Mouse (Mus musculus): ENCODE results near the gene Brd2.

The Brd2 gene

DNA sequence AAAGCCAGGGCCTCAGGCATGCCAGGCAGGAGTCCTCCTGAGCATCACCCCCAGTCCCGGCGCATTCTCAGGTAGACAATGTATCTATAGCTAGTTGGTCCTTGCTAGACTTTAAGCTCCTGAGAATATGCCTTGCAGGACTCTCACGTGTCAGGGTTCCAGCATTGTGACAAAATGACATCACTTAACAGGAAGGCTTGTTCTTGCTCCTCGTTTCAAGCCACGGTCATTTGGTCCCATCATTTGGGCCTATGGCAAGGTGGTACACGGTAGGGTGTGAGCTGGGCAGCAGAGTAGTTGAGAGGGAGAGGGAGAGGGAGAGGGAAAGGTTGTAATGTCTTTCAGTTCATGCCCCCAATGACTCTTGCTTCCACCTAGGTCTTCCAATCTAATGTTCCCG is 9.5 kb upstream of the Brd2 start:
- DNase-seq = no peak

DNA sequence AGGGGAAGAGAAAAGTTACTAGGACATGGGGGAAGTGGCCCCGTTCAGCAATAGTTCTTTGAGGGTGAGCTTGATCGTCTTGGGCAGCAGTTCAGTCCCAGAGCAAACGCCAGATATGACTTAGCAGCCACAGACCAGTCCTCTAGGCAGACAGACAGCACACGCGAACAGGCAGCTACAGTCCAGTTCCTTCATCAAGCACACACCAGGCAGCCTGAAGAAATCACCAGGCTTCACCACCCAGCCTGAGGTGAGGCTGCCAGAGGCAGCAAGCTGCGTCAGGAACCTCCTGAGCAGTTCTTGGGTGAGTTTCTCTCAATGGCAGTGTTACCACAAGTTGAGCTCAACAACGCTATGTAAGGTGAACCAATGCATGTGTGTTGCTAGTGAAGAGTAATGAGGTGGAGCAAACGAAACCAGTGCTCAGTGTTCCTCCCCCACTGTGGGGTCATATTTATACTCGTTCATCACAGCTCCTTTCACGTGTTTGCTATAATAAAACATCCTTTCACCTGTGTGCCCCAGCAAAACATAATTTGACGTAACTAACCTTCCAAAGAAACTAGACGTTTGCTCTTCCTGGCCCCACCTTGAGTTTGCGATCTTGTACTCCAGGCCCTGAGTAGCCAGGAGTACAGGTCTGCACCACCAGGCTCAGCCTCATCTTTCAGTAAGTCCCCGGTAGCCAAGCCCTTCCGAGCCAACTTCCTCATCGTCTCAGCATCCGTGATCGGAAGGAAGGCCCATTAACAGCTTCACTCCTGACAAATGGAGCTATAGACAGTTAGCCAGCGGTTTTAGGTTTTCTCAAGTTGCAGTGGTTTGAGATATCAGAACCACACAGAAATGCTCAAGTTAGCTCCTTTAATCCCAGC is 7.9 kb upstream of the Brd2 start:
- DNase-seq = no peak

DNA sequence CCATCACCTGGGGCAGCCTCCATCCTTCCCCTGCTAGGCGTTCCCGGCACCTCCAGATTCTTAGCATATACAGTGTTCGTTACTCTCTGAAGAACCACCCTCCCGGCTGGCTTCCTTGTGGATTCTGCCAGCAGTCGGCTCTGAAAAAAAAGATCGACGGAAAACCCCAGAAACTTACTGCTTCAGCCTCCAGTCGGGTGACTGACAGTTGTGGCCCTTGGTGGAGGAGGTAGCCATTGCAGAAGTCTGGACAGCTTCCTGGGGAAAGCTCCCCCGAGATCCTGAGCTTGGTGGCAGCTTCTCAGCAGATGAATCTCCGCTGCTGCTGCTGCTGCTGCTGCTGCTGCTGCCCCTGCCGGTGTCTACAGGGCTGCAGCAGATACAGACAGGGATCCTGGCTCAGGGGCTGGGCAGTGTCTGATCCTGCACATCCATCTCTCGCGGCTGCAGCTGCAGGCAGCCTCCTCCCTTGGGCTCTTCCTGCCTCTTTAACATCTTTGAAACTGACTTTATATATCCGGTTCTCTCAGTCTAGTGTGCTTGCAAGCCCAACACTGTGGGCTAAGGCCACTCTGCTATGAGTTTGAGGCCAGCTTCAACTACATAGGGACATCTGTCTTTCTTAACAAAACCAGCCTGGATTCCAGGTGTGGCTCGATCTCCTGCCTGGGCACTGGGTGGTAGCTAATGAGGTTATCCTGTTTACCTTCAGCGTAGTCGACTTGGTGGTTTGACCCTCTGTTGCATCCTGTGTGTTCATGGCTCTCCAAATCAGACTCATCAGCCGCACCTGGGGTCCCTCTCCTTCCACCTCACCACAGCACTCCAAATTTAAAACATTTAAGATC is 6.7 kb upstream of the Brd2 start:
- DNase-seq = no peak

DNA sequence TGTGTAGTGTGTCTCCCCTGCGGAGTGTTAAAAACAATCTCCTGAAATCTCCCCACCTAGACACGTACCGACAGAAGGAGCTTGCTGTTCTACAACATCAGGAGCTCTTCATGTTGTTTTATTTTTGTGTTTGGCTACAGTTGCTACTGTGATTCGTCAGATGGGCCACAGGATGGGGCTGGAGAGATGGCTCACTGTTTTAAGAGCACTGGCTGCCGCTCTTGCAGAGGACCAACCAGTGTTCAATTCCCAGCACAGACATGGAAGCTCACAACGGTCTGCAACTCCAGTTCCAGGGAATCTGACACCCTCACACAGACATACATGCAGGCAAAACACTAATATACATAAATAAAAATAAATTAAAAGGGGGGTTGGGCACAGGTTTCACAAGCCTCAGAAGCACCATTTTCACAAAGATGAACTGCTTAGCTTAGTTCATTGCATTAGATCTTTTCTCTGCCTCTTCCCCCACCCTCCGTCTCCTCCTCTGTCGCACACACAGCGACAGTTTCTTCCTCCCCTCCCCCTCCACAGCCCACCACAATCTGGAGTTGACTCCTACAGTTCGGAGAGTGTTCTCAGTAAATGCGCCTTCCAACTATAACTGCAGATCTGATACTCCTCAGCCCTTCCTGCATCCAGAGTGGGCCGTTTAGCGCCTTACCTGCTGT is 6.0 kb upstream of the Brd2 start:
- DNase-seq = no peak

DNA sequence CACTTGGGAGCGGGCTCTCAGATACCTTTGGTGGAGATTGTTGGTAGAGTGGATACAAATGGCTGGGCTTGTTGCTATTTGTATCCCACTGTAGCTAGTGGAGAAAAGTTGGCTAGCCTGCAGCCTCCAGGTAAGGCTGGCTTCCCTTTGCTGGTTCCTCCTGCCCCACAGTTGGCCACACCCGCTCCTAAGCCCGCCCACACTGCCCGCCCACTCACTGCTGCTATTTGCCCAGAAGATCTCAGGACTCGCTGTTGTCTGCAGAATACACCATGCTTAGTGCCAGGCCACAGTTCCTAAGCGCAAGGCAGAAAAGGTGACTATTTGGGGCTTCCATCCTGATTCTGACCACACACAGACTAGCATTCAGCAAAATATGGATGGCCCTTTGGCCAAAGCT is 5.0 kb upstream of the Brd2 start:
- DNase-seq = peak; percentile 79 to 83

DNA sequence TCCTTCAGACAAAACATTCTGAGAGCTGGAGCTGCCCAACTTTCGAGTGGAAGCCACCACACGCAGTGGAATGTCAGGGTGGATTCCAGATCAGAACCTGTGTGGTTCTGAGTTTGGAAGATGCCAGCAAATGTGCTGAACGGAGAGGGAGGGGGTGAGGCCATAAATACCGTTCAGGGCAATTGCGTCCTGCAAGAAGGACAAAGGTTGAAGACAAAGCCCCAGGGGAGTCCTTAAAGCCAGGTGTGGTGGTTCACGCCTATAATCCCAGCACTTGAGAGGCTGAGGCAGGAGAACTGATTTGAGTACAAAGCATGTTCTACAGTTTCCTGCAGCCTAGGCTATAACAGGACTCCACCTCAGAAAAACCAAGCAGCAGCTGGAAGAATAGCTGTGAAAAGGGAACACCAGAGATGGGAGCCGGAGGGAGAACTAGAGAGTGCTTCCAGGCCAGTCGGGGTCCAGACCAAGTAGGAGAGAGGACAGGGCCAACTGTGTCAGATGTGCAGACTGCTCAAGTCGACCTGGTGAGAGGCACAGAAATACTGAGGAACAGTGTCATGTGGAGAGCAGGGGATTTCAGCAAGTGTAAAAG is 4.5 kb upstream of the Brd2 start:
- DNase-seq = no peak

DNA sequence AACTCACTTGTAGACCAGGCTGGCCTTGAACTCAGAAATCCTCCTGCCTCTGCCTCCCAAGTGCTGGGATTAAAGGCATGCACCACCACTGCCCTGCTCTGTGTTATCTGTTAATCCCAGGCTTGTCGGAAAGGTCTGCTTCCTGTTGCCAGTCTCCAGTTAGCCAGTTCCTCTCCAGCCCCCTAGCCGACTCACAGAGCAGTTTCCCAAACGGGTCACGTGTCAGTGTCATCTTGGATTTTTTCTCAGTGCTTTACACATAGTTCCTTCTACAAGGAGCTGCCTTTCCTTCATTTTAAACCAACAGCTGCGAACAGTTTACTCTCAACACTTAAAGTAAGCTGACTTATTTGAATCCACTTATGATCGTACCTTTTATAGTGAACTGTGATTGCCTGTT is 2.2 kb upstream of the Brd2 start:
- no peak for DNase-seq

DNA sequence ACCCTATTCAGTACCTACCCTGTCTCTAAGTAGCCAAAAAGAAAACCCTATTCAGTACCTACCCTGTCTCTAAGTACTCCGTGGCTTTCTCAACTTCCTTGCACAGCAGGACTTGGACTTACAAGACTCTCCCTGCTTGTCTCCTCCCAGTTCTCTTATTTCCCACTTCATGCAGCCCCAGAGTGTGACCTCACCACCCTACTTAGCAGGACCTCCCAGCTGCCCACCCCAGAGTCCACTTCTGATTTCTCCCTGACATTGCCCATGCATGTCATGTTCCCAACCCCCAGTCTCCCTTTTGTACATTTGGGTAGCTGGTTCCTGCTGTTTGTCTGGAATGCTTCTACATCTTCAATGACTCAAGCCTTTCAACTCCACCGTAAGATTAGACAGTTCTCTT is 1.1 kb upstream of the Brd2 start:
- DNase-seq = no peak

DNA sequence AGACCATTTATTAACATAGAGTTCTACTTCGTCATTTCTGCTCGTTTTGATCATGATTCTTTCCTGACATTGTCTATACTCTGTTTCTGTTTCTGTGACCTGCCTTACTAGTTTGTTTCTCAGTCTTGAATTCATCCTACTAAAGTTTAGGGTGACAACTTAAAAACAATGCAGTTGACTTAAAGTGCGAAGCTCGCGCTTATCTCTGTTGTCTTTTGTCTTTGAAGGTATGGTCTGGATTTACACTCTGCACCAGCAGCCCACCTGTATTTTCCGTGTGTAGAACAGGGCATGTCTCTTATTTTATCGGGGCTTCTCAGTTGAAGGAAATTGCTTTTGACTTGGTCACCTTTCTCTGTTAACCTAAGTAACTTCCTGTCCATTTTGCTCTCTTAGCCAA is 677 bp upstream of the Brd2 start:
- DNase-seq = no peak

DNA sequence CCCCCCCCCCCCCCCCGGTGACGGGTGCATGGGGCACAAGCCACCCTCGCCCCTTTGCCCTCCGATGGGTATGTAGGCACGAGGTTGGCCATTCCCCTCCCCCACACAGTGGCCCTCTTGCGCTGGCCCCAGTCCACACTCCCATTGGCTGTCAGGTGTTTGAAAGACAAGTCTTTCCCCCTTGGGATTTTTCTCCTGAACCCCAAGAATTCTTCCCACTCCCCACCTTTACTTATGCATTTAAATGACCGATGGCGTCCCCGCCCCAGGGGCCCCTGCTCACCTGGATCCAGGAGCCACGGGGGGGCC is 601 bp downstream of the Brd2 start:
- DNase-seq = peak; percentile 75 to 82

DNA sequence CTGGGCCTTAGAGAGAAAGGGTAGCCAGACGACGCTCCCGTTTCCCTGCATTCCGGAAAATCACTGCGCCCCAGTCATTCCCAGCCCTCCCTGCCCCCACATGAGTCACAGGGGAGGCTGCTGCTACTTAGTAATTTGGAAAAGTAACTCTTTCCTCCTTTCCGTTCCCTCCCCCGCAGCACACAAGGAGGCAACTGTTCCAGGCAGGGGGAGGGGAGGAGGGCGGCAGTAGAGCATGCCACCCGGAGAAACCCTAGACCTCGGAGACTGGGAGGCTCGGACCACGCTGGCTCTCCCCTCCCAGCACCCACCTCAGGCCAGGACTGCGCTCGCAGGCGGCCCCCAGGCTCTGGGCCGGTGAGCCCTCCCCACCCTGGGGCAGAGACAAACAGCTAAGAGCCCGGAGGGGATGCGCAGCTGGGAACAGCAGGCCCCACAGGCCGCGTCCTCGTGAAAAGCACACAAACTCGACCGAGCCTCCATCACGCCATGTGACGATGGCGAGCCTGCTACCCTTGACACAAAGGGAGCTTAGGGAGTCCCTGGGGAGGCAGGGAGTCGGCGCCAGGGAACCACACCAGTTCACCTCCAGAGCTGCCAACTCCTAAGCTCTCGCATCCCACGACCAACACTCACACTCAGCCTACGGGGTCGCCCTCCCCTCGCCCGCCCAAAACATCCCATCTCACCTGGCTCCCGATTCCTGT is 1.1 kb downstream of the Brd2 start:
- DNase-seq = peak; percentile 85 to 87

DNA sequence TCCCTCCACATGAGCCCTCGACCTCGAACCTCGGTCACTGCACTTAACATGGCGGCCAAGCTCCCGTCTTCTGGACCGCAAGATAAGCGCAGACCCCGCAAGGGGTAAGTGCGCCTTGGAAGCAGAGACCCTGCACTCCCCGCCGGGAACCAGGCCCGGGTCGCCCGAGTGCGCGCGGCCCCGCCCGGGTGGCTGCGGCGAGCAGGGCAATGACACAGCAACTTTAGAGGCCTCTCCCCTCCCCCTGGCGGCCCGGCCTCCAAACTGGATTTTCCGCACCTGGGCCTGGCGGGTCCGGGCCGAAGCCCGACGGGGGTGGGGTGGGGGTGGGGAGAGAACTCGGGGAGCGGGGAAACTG is 1.6 kb downstream of the Brd2 start:
- peak; percentile 86 to 89 for DNase-seq

DNA sequence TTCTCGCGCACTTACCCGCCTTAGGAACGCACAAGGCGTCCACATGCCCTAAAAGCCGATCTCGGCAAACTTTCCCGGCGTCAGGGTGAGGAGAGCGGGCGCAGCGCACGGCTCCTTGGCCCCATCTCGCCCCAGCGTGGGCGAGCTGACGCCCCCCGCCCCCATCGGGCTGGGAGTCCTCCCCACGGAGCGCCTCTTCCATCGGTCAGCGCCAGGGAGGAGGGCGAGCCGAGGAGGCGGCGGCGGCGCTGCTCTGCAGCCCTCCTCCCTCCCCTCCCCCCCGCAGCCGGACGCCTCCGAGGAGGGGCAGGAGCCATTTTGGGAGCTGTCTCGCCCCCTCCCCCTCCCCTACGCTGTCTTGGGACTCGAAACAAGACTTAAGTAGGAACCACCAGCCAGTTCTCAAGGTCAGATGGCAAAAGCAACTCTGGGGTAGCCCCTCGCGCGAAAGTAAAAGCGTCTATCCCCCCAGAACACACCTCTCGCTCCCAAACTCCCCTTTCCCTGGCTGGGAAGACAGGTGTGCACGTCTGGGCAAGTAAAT is 2.2 kb downstream of the Brd2 start:
- DNase-seq = peak; percentile 91 to 96

DNA sequence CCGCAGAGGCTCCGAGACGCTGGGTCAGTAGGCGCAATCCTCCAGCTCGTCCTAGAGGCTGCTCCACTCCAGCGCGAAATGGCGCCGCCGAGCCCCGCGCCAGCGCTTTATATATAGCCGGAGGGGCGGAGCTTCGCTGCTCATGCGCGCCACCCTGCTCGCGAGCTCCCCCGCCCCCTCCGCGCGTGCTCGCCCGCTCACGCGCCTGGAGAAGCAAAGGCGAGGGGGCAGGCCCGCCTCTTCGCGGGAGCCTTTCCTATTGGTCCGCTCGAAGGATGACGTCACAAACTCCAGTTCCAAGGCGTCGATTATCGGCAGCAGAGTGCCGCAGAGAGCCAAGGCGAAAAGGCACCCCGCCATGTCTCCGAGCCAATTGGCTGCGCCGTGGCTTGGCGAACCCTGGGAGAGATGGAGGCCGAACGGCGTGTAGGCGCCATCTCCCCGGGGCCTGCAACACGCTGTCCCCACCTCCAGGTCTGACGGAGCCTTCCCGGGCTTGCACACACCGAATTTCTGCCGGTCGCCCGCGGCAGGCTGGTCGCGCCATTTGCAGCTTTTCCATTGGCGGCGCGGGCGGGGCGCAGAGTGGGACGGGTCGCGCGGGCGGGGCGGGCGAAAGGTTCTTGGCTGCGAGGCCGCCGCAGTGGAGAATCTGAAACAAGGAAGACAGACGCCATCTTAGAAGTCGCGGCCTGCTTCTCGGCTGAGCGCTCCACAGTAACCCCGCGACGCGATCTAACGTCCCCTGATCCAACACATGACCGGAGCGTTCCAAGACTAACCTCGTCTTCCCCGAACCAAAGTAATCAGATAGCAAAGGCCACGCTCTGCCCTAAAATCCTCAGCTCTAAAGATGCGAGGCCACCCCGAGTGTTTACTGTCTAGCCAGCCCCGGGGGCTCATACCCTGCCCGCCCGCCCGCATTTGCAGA is 2.9 kb downstream of the Brd2 start, which contains the start of gene H2-DMa:
Gene H2-DMa, plus strand, starts transcription at position 293 of the 931 bp plus-strand sequence.
- peak; percentile 99 for DNase-seq

DNA sequence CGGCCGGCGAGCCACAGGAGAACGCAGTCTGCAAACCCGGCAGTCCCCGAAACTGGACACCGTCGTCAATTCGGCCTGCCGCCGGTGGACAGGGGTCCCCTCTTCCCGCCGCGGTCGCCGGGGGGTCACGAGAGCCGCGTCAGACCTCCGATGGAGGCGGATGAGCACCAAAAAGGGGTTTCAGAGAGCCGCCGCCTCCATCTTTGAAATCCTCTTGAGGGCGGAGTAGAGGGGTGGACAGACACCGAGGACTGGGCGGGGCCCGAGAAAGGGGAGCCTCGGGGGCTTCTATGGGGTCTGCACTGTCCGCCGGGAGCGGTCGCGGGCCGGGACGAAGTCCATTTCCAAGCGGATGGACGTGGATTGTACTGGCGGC is 3.6 kb downstream of the Brd2 start:
- DNase-seq = no peak

DNA sequence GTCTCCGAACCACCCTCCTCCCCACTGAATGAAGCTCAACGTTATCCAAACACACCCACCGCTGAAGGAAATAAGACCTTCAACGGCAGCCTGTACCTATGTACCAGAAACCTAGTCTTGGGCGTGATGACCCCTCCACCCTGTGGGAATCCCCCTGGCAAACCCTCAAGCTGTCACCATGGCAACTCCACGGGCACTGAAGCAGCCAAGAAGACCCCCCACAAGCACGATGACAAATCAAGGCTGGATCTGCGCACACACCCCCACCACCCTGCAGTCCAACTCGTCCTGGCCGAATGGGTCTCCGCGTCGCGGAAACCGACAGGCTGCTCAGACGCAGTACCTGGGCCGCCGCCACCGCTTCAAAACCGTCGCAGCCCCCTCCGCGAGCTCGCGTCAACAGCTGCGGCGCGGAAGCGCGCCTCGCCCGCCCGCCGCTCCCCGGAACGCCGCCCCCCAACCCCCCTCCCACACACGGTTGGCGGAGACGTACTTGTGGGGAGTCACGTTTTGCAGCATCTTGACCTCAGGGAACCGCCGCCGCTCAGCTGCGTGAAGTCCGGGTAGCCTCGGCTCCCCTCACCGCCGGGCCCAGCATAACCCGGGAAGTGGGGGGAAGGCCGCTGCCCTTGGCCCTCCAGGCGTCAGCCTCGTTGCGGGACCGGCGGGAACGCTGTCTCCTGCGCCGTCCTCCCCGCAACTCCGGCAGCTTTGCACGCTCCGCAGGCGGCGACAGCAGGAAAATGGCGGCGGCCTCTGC is 4.1 kb downstream of the Brd2 start:
- DNase-seq = peak; percentile 67 to 68

DNA sequence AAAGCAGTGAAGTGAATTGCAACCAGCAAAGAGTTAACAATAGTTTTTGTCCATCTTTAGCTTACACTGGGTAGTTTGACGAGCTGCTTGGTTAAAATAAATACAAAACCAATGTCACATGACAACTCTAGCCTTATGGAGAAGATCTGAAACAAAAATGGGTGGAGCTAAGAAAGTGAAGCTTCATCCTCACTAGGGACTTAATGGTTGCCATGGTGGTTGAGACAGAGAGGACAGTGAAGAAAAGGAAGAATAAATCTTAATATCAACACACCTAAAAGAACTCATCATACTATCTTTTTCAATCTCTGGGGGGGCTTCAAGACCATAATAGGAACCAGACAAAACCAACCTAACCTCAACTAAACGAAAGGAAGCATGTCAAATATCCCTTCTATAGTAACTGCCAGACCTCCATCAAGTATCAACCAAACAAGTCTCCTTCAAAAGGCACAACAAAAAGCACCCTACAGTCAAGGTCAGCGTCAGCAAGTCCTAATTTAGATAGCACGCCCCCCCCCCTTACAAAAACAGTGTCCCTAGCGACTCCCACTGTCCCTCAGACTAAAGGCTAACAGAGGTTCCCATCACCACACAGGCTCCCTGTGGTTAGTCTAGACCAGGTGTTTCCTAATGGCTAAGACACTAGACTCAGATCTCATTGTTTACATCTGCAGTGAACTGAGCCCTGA is 4.9 kb downstream of the Brd2 start:
- DNase-seq = no peak

DNA sequence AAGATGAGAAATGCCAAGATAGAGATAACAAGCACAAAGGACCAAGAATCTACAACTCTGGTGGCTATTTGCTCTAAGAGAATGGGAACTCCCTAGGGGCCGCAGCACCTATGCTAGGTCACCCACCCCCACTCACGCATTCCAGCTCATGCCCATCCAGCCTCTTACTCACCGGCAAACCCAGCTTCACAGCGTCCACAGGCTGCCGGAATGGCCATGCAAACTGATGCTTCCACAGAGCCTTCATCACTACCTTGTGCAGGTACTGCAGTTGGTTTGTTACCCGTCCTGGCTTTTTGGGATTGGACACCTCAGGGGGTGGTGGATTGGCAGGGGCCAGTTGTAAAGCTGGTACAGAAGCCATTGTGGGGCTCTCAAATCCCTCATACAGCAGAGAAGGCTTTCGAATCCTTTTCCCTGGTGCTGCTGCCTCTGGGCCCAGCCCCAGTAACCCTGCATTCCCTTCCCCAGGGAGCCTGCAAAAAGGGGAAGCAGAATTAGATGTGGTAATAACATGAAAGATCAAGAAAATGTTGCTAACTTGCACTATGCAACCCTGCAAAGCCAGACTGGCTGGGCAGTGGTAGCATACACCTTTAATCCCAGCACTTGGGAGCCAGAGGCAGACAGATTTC is 5.6 kb downstream of the Brd2 start:
- peak in 1 of 2 experiments; percentile 44 for DNase-seq

DNA sequence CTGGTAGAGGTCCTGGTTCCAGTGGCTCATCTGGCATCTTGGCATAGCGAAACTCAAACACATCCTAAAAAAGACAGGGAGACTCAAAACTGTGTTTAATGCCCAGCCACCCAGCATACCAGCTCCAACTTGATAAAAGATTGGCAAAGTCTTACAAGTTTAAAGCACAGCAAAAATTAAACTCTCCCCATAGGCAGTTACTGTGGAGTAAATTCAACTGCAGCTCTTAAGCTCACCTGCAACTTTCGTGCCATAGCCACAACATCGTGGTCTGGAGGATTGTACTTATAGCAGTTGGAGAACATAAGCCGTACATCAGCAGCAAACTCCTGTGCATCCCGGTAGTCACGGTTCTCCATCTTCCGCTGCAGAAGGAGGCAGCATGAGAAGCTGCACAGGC is 8.3 kb downstream of the Brd2 start:
- DNase-seq = no peak

All from cerebellum, postnatal 25 days (tissue).